Comparison of ENCODE assay signal across 8 mouse cellular contexts in the genomic region with DNA sequence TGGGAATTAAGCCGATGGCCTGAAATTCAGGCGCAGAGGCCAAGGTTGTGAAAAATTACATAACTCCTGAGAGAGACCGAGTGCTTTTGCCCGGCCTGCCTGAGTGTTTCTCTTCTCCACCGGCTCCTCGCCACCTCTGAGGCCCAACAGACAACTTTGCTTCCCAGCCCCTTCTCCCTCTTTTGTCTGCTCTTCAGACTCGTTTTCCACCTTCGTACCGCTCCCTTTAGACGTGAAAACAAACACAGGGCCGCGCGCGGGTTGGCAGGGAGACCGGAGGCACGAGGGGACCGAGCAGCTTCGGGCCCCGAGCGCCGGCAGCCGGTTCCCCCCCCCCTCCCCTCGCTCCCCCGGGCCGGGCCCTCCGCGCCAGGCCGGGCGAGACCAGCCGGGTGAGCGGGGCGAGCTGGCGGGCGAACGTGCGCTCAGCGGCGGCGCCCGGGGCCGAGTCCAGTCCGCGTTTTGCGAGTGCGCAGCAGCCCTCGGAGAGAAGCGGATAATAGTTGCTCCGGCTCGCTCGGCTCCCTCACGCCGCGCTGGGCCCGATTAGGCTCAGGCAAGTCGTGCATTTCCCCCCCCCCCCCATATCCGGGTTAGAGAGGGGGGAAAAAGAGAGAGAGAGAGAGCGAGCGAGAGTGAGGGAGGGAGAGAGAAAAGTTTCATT. TPM values are rescaled to one million over a fixed set of nuclear protein-coding genes. Genes with fewer than 3 reads are reported as not detected.
DNase-seq lines count a peak whose midpoint lies in the region; ATAC-seq and TF ChIP-seq lines count a peak whose summit lies in the region.

TSS of gene Arid1b (plus strand) at position 493 of the 664 bp plus-strand sequence.

- ATAC-seq in Patski = peak; percentile 41
- peak; percentile 79 for ATAC-seq in hindbrain, embryonic 12.5 days (ENCODE audit: low FRiP score)

- peak within 1 kb of the TSS; percentile 66 for H3K4me2 ChIP-seq in hindbrain, embryonic 12.5 days (replicated peaks)

- peaks cover 28% of the 10 kb centered on the region for H3K4me1 ChIP-seq in hindbrain, embryonic 12.5 days

- no peaks in the 10 kb centered on the region for H3K27me3 ChIP-seq in Patski
- no peaks in the 10 kb centered on the region for H3K27me3 ChIP-seq in hindbrain, embryonic 12.5 days

- H3K9me3 ChIP-seq in hindbrain, embryonic 12.5 days (replicated peaks) = no peaks in the 10 kb centered on the region

- CTCF ChIA-PET in Patski (lab: Charles Lee) = interaction anchor here (1.5 kb wide), 1 partner anchor 367 kb away, joined by 3 read pairs; no protein-coding TSS in a partner anchor

- H3K4me3 ChIP-seq in hindbrain, embryonic 12.5 days = peak within 1 kb of the TSS; percentile 100

- peak within 1 kb of the TSS; percentile 100 for H3K27ac ChIP-seq in hindbrain, embryonic 12.5 days

- no peak for TF ChIP-seq CTCF in Patski (IDR thresholded peaks at IDR 0.05)

- in situ Hi-C loops in Patski (cut with MboI; ENCODE audit: low pct_unique_long_range_greater_than_20kb) = loop anchor here (10.0 kb wide), 1 partner anchor 359 kb away; no protein-coding TSS in a partner anchor

- WGBS in hindbrain, embryonic 12.5 days = under 1% methylated on average over 55 of the region's 58 CpGs

- POLR2A ChIA-PET in Patski (lab: Charles Lee) = interaction anchor here (0.9 to 1.3 kb wide), 2 partner anchors 87 to 196 kb away, joined by 5 to 11 read pairs; no protein-coding TSS in a partner anchor

- peak within 1 kb of the TSS; percentile 100 for H3K9ac ChIP-seq in hindbrain, embryonic 12.5 days

- no peaks in the 10 kb centered on the region for H3K36me3 ChIP-seq in hindbrain, embryonic 12.5 days

- no peak for DNase-seq in Patski (ENCODE audit: low read depth, low spot score)
- DNase-seq in cerebellum, postnatal 14 days = peak; percentile 89
- peak; percentile 59 to 66 for DNase-seq in frontal cortex, postnatal 14 days (ENCODE audit: low spot score in 2 of 2)
- peak; percentile 63 to 72 for DNase-seq in layer of hippocampus, postnatal 36 days
- peak; percentile 89 to 93 for DNase-seq in lung, postnatal 4 days
- DNase-seq in retina, postnatal 1 day = peak; percentile 97
- peak; percentile 59 to 69 for DNase-seq in urinary bladder, adult 18-20 months (ENCODE audit: low spot score in 2 of 2)

RNA-seq across cellular contexts. Expression of gene Arid1b, which starts in this region (rescaled TPM):
- 46.4 TPM for polyA plus RNA-seq in Patski (2021)
- 22.3 and 22.6 TPM in 2 replicates for polyA plus RNA-seq in hindbrain, embryonic 12.5 days (2016; fragmentation: Nextera tagmentation; extraction: Ambion mirVana)
- 100 to 1,000 TPM; 100 to 110 TPM for total RNA-seq in layer of hippocampus, postnatal 36 days (2021)
